Mouse (Mus musculus) CH12.LX (cell line): Measurements from ENCODE around the gene Glra1. TPM values are rescaled to one million over a fixed set of nuclear protein-coding genes. Genes with fewer than 3 reads are reported as not detected.
A peak's percentile ranks its signal among the peaks of the same experiment; 100 is the strongest.

Source experiments
- DNase-seq: peaks from one replicate; pipeline ENCODE4 v3.0.0-alpha.2; 2013; ENCODE audit errors: extremely low read depth
- H3K27ac ChIP-seq: 2 replicates; pipeline ENCODE4 v1.5.1; 2012; ENCODE audit warnings: low read depth, mild to moderate bottlenecking, control low read depth, moderate library complexity; ENCODE audit not compliant: insufficient read depth
- H3K27me3 ChIP-seq: replicated peaks from 2 replicates; pipeline ENCODE3; 2012; ENCODE audit warnings: inconsistent platforms
- H3K36me3 ChIP-seq, 2 experiments: replicated peaks in 1 of 2; 2 replicates each; pipeline versions ENCODE3 to v1.6.1; 2012; ENCODE audit warnings: inconsistent platforms in 1 of 2, low read length in 1 of 2, mild to moderate bottlenecking in 1 of 2, mixed read lengths in 1 of 2, moderate library complexity in 1 of 2; ENCODE audit not compliant: control insufficient read depth in 1 of 2, insufficient read depth in 1 of 2
- H3K4me1 ChIP-seq, 2 experiments: 2 replicates each; pipeline ENCODE4 v1.6.1; 2012; ENCODE audit warnings: inconsistent platforms in 1 of 2, moderate library complexity in 1 of 2; ENCODE audit not compliant: insufficient read depth in 2 of 2, control insufficient read depth in 1 of 2
- H3K4me2 ChIP-seq: 2 replicates; pipeline ENCODE4 v1.6.1; 2012; ENCODE audit warnings: low read depth, mild to moderate bottlenecking, control low read depth; ENCODE audit not compliant: poor library complexity, insufficient read depth, severe bottlenecking
- H3K4me3 ChIP-seq, 3 experiments: fragments of 150-350 bp in 1 of 3; sonication (generic) in 1 of 3; replicated peaks in 1 of 3; 2 replicates each; pipeline versions ENCODE3 to v1.5.1; 2011 to 2012; ENCODE audit warnings: low read depth in 2 of 3, low read length in 2 of 3, mild to moderate bottlenecking in 2 of 3, moderate library complexity in 2 of 3, control low read depth in 1 of 3, improper control_type of control experiment in 1 of 3, inconsistent platforms in 1 of 3, mixed read lengths in 1 of 3; ENCODE audit not compliant: poor library complexity in 1 of 3
- H3K79me2 ChIP-seq: replicated peaks from 2 replicates; pipeline ENCODE4 v1.6.1; 2012; ENCODE audit warnings: mild to moderate bottlenecking, moderate library complexity; ENCODE audit not compliant: control insufficient read depth, poor library complexity, insufficient read depth, severe bottlenecking; ENCODE audit errors: extremely low read depth
- H3K9ac ChIP-seq: 2 replicates; pipeline ENCODE4 v1.6.1; 2012; ENCODE audit warnings: low read depth, mild to moderate bottlenecking, control low read depth, moderate library complexity; ENCODE audit not compliant: insufficient read depth
- H3K9me3 ChIP-seq: replicated peaks from 2 replicates; pipeline ENCODE3; 2012; ENCODE audit warnings: low read length, inconsistent platforms, mixed read lengths
- BHLHE40 ChIP-seq: IDR thresholded peaks from 2 replicates; pipeline ENCODE4 v1.6.1; 2011; ENCODE audit warnings: mild to moderate bottlenecking, low read depth, low read length, improper control_type of control experiment
- E2F4 ChIP-seq: IDR thresholded peaks from 2 replicates; pipeline ENCODE4 v1.6.1; 2011; ENCODE audit warnings: low read depth, low read length, improper control_type of control experiment; ENCODE audit not compliant: insufficient replicate concordance
- ELF1 ChIP-seq: IDR thresholded peaks from 2 replicates; pipeline ENCODE4 v1.6.1; 2014; ENCODE audit warnings: low read depth, mild to moderate bottlenecking, inconsistent platforms, low read length, improper control_type of control experiment
- ETS1 ChIP-seq: conservative IDR thresholded peaks from 2 replicates; pipeline ENCODE4 v1.6.1; 2012; ENCODE audit warnings: low read depth, mild to moderate bottlenecking, inconsistent platforms, low read length, improper control_type of control experiment, moderate library complexity
- MEF2A ChIP-seq: IDR thresholded peaks from 2 replicates; pipeline ENCODE4 v1.6.1; 2014; ENCODE audit warnings: low read depth, mild to moderate bottlenecking, inconsistent platforms, low read length, improper control_type of control experiment, borderline replicate concordance
- MYC ChIP-seq: IDR thresholded peaks from 2 replicates; pipeline ENCODE4 v1.6.1; 2011; ENCODE audit warnings: low read depth, mild to moderate bottlenecking, improper control_type of control experiment, low read length
- NELFE ChIP-seq: IDR thresholded peaks from 2 replicates; pipeline ENCODE4 v1.6.1; 2011; ENCODE audit warnings: low read depth, low read length, improper control_type of control experiment
- POLR2A ChIP-seq: IDR thresholded peaks from 2 replicates; pipeline ENCODE4 v1.6.1; 2011; ENCODE audit warnings: low read depth, mild to moderate bottlenecking, improper control_type of control experiment, low read length
- TBP ChIP-seq: conservative IDR thresholded peaks from 2 replicates; pipeline ENCODE4 v1.6.1; 2011; ENCODE audit warnings: low read depth, low read length, improper control_type of control experiment
- USF2 ChIP-seq: conservative IDR thresholded peaks from 2 replicates; pipeline ENCODE4 v1.6.1; 2011; ENCODE audit warnings: low read depth, low read length, improper control_type of control experiment
- ZKSCAN1 ChIP-seq: IDR thresholded peaks from 2 replicates; pipeline ENCODE4 v1.6.1; 2012; ENCODE audit warnings: low read depth, inconsistent platforms, low read length, improper control_type of control experiment, borderline replicate concordance
- dilution Hi-C: fragments of 300-500 bp; cut with MboI; formaldehyde crosslinking; loops from 2 replicates; pipeline ENCODE4 v1.14.3; 2020; ENCODE audit warnings: low sequenced_read_pairs; ENCODE audit not compliant: extremely low pct_unique_long_range_greater_than_20kb, extremely low pct_ligation_motif_present
- in situ Hi-C: fragments of 300-500 bp; cut with MboI; formaldehyde crosslinking; loops from 3 replicates; pipeline ENCODE4 v1.14.3; 2019; ENCODE audit warnings: low sequenced_read_pairs, low pct_ligation_motif_present, low pct_unique_long_range_greater_than_20kb, mixed read lengths
- polyA plus RNA-seq: library from polyadenylated mRNA; unstranded; fragments of >175 nt; gene quantifications from 2 replicates; pipeline ENCODE4 v1.2.1, GENCODE M21; 2012; ENCODE audit warnings: low read depth; ENCODE audit not compliant: insufficient read length
- total RNA-seq, 2 experiments: library from RNA; depleted of rRNA; stranded (reverse); fragments of 300-350 nt in 1 of 2; fragments of >200 nt in 1 of 2; gene quantifications; 2 replicates each; pipeline ENCODE4 v1.2.3; 2012 to 2014

Glra1 gene
- total and polyA plus RNA-seq, 3 experiments = not detected

- peak; percentile 16; the same call in 1 of the 2 replicates for TF ChIP-seq POLR2A
- no peak for TF ChIP-seq ETS1
- TF ChIP-seq E2F4 = no peak
- dilution Hi-C loops (no loop called here), in situ Hi-C loops (no loop called here)
- no peak overlapping the region for H3K4me2 ChIP-seq
- H3K27me3 ChIP-seq = no peaks in the 10 kb centered on the region
- peaks cover 68 to 93% of the 10 kb centered on the region in 2 experiments for H3K36me3 ChIP-seq
- peaks cover 8 to 44% of the 10 kb centered on the region in 2 experiments; a peak in 3 of 4 replicates for H3K4me1 ChIP-seq
- no peak overlapping the region for H3K9ac ChIP-seq
- H3K27ac ChIP-seq = no peak overlapping the region
- H3K4me3 ChIP-seq = no peak overlapping the region
- no peak for DNase-seq
- H3K79me2 ChIP-seq = peaks cover 96% of the 10 kb centered on the region
- H3K9me3 ChIP-seq = no peaks in the 10 kb centered on the region
Observed at GRCm38 (mm10) chr11:55485443-55485842, 122.6 kb downstream of the Glra1 start.

DNA sequence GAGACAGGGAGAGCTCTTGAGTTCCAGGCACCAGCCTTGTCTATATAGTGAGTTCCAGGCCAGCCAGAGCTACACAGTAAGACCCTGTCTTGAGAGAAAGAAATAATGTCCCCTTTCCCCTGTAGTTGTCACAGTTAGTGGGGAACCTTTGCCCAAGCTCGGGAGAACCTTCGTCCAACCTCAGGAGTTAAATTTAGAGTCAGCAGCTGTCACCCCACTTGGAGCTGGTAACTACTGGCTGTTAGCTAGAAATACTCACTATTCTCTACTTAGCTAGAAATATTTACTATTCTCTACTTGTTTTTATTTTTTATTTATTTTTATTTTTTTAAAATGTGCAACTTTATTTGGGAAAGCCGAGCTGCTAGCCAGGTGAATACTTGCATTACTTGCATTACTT is 134.8 kb downstream of the Glra1 start:
- TF ChIP-seq USF2 = no peak
- no peak for TF ChIP-seq MEF2A
- no peak for TF ChIP-seq ZKSCAN1
- TF ChIP-seq ELF1 = no peak
- no peak for TF ChIP-seq MYC
- TF ChIP-seq E2F4 = no peak
- TF ChIP-seq TBP = no peak
- no peak for TF ChIP-seq BHLHE40
- TF ChIP-seq, all 38 proteins: peak for 0
- Histone ChIP-seq H3K9me3 (no peaks in the 10 kb centered on the region), H3K4me2 (peak overlapping the region; percentile 72), H3K9ac (peak overlapping the region; percentile 22; the same call in 1 of the 2 replicates), H3K36me3 (peaks cover 11 to 57% of the 10 kb centered on the region in 2 experiments), H3K27ac (no peak overlapping the region), H3K27me3 (no peaks in the 10 kb centered on the region), H3K79me2 (peaks cover 82% of the 10 kb centered on the region), H3K4me3 (peak overlapping the region in 2 of 3 experiments; percentile 28 to 42), H3K4me1 (peaks cover 8 to 57% of the 10 kb centered on the region in 2 experiments)
- no peak for DNase-seq
- in situ Hi-C loops (no loop called here), dilution Hi-C loops (no loop called here)

DNA sequence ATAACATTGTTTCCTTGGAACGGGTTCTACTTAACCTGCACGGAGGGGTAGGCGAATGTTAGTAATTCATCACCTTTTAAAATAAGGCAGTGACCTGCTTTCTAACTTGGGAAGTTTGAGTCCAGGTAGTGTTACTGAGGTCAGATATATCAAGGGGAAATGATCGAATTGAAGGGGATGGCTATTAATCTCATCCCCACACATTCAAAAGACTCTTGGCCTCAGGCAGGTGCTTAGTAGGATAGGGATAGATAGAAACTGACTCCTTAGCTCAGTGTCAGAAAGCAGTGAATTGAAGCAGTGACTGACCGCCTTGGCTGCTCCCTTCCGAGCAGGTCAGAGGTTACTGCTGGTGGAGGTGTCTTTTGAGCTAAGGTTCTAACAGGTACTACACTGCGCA is 136.5 kb downstream of the Glra1 start:
- no peak for DNase-seq
- Histone ChIP-seq H3K4me1 (peaks cover 10 to 46% of the 10 kb centered on the region in 2 experiments), H3K9me3 (no peaks in the 10 kb centered on the region), H3K4me2 (peak overlapping the region; percentile 73), H3K27me3 (no peaks in the 10 kb centered on the region), H3K4me3 (peak overlapping the region; percentile 91 to 100 (median 93)), H3K9ac (peak overlapping the region; percentile 89), H3K27ac (no peak overlapping the region), H3K79me2 (peaks cover 65% of the 10 kb centered on the region), H3K36me3 (peaks cover 9 to 42% of the 10 kb centered on the region in 2 experiments)
- in situ Hi-C loops (no loop called here), dilution Hi-C loops (no loop called here)
- no peak for TF ChIP-seq NELFE
